Mouse (Mus musculus) CD4-positive naive resting alpha-beta T cell, adult 57 days (primary cell): ENCODE measurements around the gene Gucy2c. TPM values are rescaled to one million over a fixed set of nuclear protein-coding genes. Genes with fewer than 3 reads are reported as not detected.

Source experiments
- total RNA-seq: library from RNA; stranded (reverse); gene quantifications from one replicate; pipeline ENCODE4 v1.2.4, GENCODE M21; 2023

The Gucy2c gene
- not detected for total RNA-seq

GRCm38 (mm10) chr6:136781377-136781986 is at the start of gene Gucy2c:
Gene Gucy2c (minus strand): TSS chr6:136781765.

GRCm38 (mm10) chr6:136827881-136828561 is 46.5 kb upstream of the Gucy2c start, which contains the start of gene Wbp11:
Gene Wbp11 (minus strand): TSS chr6:136828233.

GRCm38 (mm10) chr6:136827516-136827880 is 45.9 kb upstream of the Gucy2c start, which contains the start of gene BC049715:
Gene BC049715 (plus strand): TSS chr6:136827626.

GRCm38 (mm10) chr6:136808014-136808417 is 26.5 kb upstream of the Gucy2c start, which contains the start of gene H2afj:
Gene H2afj (plus strand): TSS chr6:136808244.

GRCm38 (mm10) chr6:136803739-136804633 is 22.4 kb upstream of the Gucy2c start, which contains the start of gene Hist4h4:
Gene Hist4h4 (minus strand): TSS chr6:136804415.

GRCm38 (mm10) chr6:136661706-136662016 is 119.9 kb downstream of the Gucy2c start, which contains the start of gene Plbd1:
Gene Plbd1 (minus strand): TSS chr6:136661928.

Other genes with a start within 250 kb of the Gucy2c start
- gene Plbd1, start 119.8 kb downstream of the Gucy2c start, total RNA-seq = 12.4 TPM
- gene Hist4h4, start 22.6 kb upstream of the Gucy2c start, total RNA-seq = 18.8 TPM
- 66.6 TPM for gene H2afj, start 26.5 kb upstream of the Gucy2c start, total RNA-seq
- 6.7 TPM for gene BC049715, start 45.9 kb upstream of the Gucy2c start, total RNA-seq
- gene Wbp11, start 46.5 kb upstream of the Gucy2c start, total RNA-seq = 172 TPM
- gene Smco3, start 53.7 kb upstream of the Gucy2c start, total RNA-seq = not detected
- gene Art4, start 76.0 kb upstream of the Gucy2c start, total RNA-seq = 2.5 TPM
- 1.6 TPM for gene Mgp, start 94.1 kb upstream of the Gucy2c start, total RNA-seq
- gene Erp27, start 140.4 kb upstream of the Gucy2c start, total RNA-seq = 10.5 TPM
- 0.15 TPM for gene Pde6h, start 142.1 kb upstream of the Gucy2c start, total RNA-seq
- gene Arhgdib, start 160.1 kb upstream of the Gucy2c start, total RNA-seq = 931 TPM